Mouse (Mus musculus): ENCODE data around the gene Osbpl6. TPM values are rescaled to one million over a fixed set of nuclear protein-coding genes. Genes with fewer than 3 reads are reported as not detected.

Osbpl6 gene
- total RNA-seq, 2 experiments from 2014 or later: 0.05 TPM; not detected in 1

DNA sequence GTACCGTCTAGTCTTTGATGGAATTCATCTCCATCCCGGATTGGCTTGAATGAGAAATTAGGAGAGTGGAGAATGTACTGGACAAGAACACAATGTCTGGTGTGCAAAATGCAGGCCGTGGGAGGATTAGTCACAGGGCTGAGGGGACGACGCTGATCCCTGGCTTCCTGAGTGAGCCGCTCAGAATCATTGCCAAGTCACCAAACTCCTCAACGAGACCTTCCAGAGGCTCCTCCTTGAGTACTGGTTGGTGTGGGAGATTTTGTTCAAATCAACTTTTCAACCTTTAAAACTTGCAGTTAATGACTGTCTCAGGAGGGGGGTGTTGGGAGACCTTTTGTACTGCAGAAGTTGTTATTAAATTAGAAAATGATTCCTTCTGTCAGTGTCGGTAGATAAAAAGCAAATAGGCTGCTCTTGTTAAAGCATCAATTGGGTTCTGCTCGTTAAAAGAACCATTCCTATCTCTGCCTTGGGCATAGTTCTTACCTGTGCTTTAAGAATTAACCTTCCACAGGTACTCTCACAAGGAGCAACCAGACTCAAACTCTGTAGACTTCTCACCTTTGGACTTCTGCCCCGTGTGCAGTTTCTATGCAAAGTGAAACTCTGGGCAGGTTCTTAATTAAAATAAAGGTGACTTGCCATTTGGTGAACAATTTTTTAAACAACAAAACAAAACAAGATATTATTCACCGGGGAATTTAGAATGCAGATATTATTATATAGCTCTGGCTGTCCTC, 89.9 kb downstream of the Osbpl6 start:
- no peak for ATAC-seq (replicated peaks; ENCODE audit: poor library complexity)

DNA sequence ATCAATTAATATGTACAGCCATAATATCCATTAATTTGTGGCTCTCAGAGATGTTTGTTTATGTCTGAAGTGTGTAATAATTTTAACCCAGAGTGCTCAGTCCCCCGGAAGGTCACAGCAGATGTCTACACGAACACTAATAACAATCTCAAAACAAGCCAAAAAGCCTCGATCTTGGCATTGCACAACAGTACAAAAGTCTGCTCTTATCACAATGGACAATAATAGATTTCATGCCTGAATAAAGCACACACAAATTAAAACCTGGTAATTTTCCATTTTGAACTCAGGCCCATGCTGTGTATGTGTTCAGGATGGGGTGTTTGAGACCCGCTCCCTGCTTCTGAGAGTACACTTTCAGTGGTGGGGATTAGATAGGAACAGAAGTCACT, 90.4 kb downstream of the Osbpl6 start:
- no peak for ATAC-seq (replicated peaks; ENCODE audit: poor library complexity)

DNA sequence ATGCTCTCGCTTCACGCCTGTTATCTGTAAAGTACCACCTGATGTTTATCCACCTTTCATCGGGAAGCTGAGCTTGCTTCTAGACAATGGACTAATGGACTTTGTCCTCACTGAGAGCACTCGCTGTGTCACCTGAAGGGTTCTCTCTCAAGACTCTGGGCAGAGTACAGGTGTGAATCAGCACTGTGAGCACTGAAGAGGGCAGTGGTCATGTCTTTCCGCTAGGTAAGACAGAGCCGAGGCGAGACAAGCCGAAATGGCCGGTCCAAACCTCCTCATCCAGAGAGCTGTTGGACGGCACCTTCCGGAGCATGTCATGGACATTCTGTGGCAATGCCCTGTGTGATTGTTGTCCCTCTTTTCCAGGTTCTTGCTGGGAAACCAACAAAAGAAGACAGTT, 92.6 kb downstream of the Osbpl6 start:
- no peak for ATAC-seq (replicated peaks; ENCODE audit: poor library complexity)

DNA sequence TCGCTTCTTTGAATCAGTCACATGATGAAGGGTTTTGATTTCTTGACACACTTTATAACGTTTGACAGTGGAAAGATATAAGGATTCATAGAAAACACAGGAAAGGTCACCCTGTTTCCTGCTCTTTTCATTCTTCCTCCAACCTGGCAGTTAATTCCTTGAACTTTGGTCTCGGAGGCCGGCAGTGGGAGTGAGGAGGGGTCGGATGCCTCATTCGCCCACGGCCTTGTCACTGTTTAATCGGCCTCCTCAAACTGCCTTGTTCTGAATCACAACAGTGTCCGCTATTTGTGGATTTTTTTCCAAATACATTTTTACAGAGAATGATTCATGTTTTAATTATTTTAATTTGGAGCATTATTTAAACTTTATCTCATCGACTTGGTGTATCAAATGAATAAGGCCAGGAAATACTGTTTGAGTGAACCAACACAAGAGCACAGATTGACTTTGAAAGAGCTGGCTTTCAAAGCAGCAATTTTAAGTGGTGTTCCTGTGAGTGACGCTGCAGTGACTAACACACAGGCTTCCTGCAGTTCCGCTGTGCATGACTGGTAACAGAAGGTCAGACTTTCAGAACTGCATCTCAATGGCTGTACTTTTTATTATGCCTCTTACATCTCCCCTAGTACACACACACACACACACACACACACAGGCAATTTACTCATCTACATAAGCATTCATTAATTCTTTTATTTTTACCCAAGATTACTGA, 98.0 kb downstream of the Osbpl6 start:
- ATAC-seq (replicated peaks; ENCODE audit: poor library complexity): no peak

DNA sequence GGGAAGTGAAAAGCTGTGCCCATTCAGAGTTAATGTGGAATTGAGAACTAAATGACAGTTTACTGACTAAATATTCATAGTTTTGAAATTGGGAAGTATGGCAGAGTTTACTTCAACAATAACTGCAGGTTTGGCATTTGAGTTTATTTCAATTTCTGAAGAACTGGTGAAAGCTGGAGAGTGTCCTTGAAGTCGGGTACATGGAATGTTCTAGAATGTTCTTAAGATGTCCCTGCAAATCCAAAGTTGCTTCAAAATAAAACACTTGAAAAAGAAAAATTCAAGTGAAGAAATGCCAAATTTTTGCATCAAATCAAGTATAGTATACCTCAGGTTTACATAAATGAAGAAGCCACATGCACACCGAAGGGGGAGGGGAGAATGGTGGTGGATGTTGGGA, 98.7 kb downstream of the Osbpl6 start:
- no peak for ATAC-seq (replicated peaks; ENCODE audit: poor library complexity)

DNA sequence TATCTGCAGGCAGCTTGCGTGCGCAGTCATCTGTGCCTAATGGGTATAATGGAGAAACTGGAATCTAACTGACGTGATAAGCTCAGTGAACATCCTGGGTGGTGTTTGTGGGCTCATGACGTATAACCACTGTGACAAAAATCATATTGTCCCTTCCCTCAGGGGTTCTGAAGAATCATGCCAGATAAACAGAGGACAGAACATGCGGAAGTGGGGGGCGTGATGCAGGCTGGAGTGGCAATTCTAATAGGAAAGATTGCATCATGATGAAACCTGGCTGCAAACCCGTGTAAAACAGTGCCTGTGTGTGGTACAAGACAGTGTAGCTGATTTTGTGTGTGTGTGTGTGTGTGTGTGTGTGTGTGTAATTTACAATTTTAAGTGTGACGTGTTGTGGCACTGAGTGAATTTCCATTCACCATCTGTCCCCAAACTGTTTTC, 105.0 kb downstream of the Osbpl6 start:
- no peak for ATAC-seq (replicated peaks; ENCODE audit: poor library complexity)

DNA sequence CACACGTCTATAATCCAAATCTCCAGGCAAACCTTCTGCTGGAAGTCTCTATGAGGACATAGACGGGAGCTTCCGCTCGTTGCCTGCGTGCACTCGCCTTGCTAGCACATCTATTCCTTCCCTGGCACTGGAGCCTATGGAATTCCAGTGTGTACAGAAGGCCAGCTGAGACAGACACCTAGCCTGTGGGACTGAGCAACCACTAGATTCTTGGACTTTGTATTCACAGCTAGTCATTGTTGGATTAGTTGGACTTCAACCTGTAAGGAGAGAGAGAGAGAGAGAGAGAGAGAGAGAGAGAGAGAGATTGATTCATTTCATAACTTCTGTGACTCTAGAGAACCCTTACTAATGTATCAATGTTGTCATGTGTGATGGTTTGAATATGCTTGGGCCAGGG, 105.8 kb downstream of the Osbpl6 start:
- no peak for ATAC-seq (replicated peaks; ENCODE audit: poor library complexity)

DNA sequence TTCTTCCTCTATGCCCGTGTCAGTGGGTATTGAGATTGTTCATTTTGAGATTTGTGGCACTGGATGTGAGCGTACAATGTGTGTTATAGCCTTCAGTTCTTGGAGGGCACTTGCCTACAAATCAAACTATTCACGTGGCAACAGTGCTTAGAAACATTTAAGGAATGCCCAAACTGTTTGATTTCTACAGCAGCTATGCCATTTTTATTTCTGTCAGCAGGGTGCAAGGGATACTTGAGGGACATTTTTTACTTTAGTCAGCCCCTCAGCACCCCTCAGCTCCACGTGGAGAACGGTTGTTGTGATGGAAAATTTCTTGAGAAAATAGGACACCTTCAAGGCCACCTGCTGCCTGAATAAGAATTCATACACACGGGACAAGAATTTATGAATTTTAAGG, 106.6 kb downstream of the Osbpl6 start:
- ATAC-seq (replicated peaks; ENCODE audit: poor library complexity): no peak

DNA sequence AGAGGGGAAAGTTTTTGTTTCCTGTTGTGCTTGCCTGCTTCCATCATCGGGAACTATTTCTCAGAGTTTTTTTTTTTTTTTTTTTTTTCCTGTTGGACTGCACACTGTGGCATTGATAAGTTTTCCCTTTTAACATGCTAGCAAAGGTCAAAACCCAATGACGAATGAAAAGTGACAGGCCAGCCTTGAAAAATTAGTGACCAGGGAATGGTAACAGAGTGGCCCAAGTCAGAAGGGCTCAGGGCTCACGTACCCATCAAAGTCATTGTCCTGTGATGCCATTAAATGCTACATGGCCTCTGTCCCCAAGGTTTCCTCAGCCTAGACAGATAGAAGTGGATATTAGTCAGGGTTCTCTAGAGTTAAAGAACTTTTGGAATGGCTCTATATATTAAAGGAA, 107.0 kb downstream of the Osbpl6 start:
- ATAC-seq (replicated peaks; ENCODE audit: poor library complexity): no peak

DNA sequence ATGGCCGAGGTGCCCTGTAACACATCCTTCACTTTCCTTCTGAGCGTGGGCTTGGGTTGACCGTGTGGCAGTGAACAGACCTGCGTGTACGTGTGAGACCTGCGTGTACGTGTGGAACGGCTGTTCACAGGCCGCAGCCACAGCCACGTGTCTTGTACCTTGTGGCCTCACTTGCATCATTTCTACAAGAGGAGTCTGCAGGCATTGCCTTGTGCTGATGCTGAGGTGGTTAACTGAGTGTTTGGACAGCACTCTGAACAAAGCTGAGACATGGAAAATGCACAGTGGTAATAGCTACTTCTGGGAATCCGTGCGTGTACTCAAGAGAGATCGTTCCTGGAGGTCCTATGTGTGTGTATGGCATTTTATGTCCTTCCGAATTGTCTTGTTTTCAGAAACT, 111.2 kb downstream of the Osbpl6 start:
- no peak for ATAC-seq (replicated peaks; ENCODE audit: poor library complexity)

DNA sequence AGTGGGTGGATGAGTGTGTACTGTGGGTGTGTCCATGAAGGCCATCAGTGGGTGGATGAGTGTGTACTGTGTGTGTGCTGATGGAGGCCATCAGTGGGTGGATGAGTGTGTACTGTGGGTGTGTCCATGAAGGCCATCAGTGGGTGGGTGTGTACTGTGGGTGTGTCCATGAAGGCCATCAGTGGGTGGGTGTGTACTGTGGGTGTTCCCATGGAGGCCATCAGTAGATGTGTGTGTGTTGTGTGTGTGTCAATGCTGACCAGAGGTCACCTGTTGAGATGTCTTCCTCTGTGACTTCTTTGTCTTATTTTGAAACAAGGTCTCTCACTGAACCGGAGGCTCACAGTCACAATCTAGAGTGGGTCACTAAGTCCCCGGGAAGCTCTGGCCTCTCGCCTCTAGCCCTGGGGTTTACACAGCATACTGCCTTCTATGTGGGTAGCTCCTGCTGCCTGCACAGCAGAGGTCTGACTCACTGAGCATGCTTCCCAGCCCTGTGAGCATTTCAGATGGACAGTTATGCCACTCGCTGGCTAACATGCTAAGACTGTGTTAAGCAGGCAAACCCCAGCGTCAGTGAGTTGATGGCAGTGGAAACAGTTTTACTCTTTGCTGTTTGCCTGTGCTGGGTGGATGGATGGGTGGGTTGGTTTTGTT, 112.2 kb downstream of the Osbpl6 start:
- ATAC-seq (replicated peaks; ENCODE audit: poor library complexity): no peak

DNA sequence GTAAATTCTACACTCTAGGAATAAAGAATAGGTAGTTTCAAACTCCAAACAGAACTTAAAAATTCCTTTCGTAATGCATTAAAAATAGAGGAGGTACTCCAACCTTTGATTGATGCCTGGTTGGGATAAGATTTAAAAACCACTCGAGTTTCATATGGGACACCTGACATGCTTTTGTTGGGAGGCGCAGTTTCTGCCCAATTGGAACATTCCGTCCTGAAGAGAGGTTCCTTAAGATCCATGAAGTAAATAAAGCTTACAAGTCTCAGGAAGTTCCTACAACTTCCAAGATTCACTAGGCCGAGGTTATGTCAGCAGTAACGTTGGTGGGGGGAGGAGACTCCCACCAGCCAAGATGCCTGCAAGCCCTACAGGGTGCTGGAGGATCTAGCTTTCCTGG, 115.3 kb downstream of the Osbpl6 start:
- ATAC-seq (replicated peaks; ENCODE audit: poor library complexity): no peak

DNA sequence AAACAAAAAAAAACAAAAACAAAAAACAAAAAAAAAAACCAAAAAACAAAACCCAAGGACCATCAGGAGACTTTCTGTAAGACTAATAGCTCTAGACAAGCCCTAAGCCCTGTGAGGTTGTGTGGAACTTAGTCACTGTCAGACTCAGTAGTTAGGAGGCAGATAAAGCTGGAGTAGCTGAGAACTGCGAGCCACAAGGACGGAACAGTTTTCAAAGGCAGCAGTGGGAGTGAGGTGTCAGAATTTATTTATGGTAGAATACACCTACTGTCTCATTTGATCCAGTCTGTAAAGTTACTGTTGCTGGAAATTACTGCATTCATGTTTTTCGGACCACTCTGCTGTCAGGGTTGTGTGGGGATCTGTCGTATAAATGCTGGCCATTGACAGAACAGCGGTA, 118.1 kb downstream of the Osbpl6 start:
- no peak for ATAC-seq (replicated peaks; ENCODE audit: poor library complexity)

DNA sequence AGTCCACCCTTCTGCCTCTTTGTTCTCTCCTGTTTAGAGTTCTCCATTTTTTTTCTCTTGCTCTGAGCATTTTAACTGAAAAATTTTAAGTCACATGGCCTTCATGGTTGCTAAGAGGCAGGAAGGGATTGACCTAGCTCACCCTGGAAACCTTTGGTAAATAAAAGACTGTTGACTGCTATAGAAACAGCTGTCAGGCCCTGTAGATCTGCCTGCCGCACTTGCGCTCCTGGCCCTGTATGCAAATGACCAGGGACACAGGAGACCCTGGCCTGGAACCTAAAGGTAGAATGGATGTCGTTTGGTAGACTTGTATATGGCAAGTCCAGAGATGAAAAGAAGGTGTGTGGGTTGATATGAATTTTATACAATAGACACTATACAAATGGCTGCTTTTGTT, 119.3 kb downstream of the Osbpl6 start:
- ATAC-seq (replicated peaks; ENCODE audit: poor library complexity): no peak

DNA sequence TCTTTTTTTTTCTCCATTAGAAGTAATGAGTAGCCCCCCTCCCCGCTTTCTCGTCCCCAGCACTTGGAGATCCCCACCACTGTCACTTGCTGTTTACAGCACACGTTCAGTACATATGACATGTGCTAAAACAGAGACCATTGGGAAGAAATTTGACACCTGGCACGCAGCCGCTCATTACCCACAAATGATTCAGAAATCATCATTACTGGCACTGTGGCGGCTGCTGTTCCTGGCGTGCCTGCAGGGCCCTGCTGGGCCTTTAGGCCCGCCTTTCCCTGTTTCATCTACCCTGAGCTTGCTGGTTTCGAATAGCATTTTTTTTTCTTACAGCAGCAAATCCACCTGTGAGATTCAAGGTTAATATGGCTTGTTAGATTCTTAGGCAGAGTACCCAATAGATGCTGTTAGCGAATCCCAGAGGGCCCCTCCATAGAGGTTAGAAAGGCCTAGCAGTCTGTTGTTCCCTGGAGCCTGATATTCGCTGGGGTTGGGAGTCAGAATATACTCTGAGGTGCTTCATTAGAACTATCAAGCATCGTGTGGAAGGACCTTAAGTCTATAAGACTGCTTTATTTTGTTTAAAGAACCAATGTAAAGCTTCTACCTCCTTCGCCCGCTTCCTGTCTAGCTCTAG, 126.3 kb downstream of the Osbpl6 start:
- no peak for ATAC-seq (replicated peaks; ENCODE audit: poor library complexity)

DNA sequence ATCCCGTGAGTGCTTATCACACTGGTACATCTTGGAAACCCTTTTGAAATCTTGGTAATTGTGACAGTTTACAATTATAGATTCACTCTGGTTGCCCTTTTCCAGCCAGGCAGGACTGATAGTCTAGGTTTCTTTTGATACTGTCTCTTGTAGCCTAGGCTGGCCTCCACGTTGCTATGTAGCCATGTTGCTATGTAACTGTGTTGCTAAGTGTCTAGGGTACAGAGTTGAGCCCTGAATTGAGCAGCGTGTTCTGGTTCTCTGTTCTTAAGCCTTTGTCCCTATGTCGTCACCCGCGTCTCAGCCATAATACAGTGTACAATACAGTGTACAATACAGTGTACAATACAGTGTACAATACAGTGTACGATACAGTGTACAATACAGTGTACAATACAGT, 128.6 kb downstream of the Osbpl6 start:
- no peak for ATAC-seq (replicated peaks; ENCODE audit: poor library complexity)

DNA sequence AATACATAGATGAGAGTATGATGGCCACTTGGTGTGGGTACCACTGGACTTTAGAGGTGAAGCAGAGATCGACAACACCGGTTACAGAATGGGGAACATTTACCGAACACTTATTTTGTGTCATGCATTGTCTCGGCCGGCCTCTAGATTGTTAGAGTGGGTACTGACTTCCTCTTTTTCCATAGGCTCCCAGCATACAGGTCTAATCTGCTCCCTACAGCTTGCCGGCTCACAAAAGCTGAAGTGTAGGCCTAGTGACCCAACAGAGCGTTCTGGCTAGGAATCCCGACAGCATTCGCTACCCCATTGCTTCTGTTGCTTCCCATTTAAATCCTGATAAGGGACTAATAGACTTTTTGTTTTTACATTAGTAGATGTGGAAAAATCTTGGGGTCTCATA, 135.6 kb downstream of the Osbpl6 start:
- ATAC-seq (replicated peaks; ENCODE audit: poor library complexity): peak; percentile 97

DNA sequence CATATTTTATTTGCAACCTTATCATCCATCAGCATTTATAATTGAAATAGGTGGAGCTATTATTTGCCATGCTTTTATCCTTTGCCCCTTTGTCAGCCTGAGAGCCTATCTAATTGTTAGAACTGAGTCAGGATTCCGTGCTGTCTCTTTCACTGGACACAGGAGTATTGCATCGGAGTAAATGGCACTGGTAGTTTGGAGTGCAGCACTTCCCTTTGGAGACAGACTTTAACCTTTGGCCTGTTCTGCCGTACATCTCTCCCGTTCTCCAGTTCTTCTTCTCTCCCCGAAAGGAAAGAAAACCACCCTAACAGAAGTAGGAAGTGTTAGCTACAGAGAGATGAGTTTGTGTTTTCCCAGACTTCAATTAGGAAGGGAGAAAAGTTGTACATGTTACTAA, 136.6 kb downstream of the Osbpl6 start:
- no peak for ATAC-seq (replicated peaks; ENCODE audit: poor library complexity)

DNA sequence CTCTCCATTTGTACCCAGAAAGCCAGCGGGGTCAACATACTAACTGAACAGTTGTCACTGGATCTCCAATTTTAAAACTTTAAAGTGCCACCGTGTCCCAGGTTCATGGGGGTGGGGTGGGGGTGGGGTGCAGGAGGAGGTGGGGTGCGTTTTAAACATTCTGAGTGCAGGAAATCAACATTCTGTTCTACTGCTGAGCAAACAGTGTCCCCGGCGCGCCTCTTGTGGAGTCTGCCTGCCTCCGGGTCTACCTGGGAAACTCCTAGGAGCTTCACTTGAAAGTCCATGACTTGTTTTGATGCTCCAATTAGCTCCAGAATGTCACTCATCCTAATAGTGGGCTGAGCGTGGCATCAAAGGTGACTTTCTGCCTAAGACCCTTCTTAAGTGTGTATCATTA, 139.2 kb downstream of the Osbpl6 start:
- ATAC-seq (replicated peaks; ENCODE audit: poor library complexity): no peak

DNA sequence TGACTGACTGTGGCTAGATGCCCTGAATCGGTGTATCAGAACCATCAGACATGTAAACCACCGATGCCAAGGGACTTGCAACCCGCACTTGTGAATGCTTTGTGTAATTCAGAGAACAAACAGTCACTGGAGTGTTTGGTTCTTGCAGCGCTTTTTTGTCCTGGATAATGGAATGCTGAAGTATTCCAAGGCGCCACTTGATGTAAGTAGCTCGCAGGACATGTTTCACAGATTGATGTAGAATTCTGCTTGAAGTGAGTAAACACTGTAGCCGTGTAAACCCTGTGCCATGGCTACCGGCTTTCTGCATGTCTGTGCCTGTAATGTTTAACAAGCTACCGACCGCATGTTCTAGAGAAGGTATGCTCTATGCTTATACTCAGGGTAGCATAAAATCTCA, 141.9 kb downstream of the Osbpl6 start:
- ATAC-seq (replicated peaks; ENCODE audit: poor library complexity): no peak

DNA sequence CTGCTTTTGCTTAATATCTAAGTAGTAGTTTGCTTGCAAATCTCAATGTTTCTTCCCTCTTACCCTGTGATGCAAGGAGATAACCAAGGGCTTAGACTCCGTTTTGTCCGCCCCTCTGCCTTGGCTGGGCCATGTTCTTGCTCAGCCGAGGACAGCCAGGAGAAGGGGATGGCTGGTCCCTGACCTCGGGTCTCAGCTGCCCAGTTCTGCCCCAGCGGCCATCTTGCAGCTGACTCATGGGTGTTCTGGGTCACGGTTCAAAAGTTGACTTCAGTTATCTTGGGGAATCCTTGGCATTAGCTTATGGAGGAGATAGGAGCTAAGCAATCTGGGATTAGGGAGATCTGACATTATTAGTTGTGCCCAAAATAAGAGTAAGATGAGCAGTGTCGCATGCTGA, 142.5 kb downstream of the Osbpl6 start:
- no peak for ATAC-seq (replicated peaks; ENCODE audit: poor library complexity)

DNA sequence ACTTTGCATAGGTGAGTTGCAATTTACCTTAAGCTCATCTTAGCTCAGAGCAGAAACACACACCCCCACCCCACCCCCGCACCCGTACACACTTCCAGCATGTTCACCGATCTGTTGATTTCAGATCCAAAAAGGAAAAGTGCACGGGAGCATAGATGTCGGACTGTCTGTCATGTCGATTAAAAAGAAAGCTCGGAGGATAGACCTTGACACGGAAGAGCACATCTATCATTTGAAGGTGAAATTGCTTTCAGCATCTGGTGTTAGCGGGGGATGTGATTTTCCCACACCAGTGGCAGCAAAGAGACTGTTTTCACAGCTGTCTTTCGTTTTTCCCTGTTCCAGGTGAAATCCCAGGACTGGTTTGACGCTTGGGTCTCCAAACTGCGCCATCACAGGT, 143.0 kb downstream of the Osbpl6 start:
- no peak for ATAC-seq (replicated peaks; ENCODE audit: poor library complexity)
